Mouse (Mus musculus) forebrain, embryonic 16.5 days (tissue): Measurements from ENCODE around the gene Gli3. TPM values are rescaled to one million over a fixed set of nuclear protein-coding genes. Genes with fewer than 3 reads are reported as not detected.

ENCODE experiments used
- ATAC-seq: fragments of 200-750 bp; cut with Nextera tagmentation; 2 replicates; pipeline ENCODE4 v1.8.0; 2017; ENCODE audit warnings: mild to moderate bottlenecking, moderate library complexity
- H3K27ac ChIP-seq: fragments of 300-500 bp; sonication (generic); 2 replicates; pipeline ENCODE4 v1.5.1; 2014; ENCODE audit warnings: low read length, control low read depth
- H3K27me3 ChIP-seq: fragments of 300-500 bp; sonication (generic); replicated peaks from 2 replicates; pipeline ENCODE4 v1.6.1; 2014; ENCODE audit warnings: low read length; ENCODE audit not compliant: control insufficient read depth, insufficient read depth
- H3K36me3 ChIP-seq: fragments of 300-500 bp; sonication (generic); 2 replicates; pipeline ENCODE4 v1.6.1; 2014; ENCODE audit not compliant: control insufficient read depth, insufficient read depth
- H3K4me1 ChIP-seq: fragments of 300-500 bp; sonication (generic); replicated peaks from 2 replicates; pipeline ENCODE4 v1.6.1; 2014; ENCODE audit warnings: low read length; ENCODE audit not compliant: control insufficient read depth, insufficient read depth
- H3K4me2 ChIP-seq: fragments of 300-500 bp; sonication (generic); 2 replicates; pipeline ENCODE4 v1.6.1; 2014; ENCODE audit warnings: mild to moderate bottlenecking, low read length, control low read depth
- H3K4me3 ChIP-seq: fragments of 300-500 bp; sonication (generic); replicated peaks from 2 replicates; pipeline ENCODE4 v1.5.1; 2014; ENCODE audit warnings: mild to moderate bottlenecking, low read length, control low read depth
- H3K9ac ChIP-seq: fragments of 300-500 bp; sonication (generic); replicated peaks from 2 replicates; pipeline ENCODE4 v1.6.1; 2014; ENCODE audit warnings: low read depth, low read length, control low read depth
- H3K9me3 ChIP-seq: fragments of 300-500 bp; sonication (generic); 2 replicates; pipeline ENCODE4 v1.6.1; 2016; ENCODE audit warnings: low read length; ENCODE audit not compliant: control insufficient read depth
- WGBS: fragments of 180-500 bp; shearing (Covaris S2); extraction: QIAGEN DNeasy Blood & Tissue Kit; methylation state at CpG from one replicate; pipeline ENCODE4 v1.1.7; 2014; 5-methylcytosine and 5-hydroxymethylcytosine counted together
- polyA plus RNA-seq: library from polyadenylated mRNA; unstranded; fragments of >200 nt; fragmentation: Nextera tagmentation; extraction: Ambion mirVana; gene quantifications from 2 replicates; pipeline ENCODE4 v1.2.1, GENCODE M21; 2015

Gene Gli3
- polyA plus RNA-seq, 1 experiment from 2014 or later = 10.8 TPM

DNA sequence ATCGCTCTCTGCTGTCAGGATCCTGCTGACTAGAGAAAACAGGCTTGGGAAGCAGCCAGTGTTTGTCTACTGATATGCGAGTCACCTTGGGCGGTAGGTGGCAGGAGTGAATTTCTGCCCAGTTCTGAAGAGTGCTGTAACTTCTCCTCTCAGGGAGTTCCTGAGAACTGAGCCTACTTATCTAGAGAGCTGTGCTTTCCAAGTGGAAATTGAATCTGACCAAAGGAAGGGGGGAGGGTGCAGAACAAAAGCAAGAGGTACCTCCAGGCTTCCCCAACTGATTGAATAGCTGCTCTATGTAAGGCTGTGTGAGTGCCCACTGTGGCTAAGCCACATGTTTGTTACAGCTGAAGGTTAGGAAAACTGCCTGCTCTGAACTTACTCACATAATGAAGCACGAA is 244.4 kb downstream of the Gli3 start:
- Histone ChIP-seq H3K27ac (peak overlapping the region; percentile 1; the same call in 1 of the 2 replicates), H3K4me1 (peaks cover 22% of the 10 kb centered on the region), H3K9ac (no peak overlapping the region), H3K9me3 (no peaks in the 10 kb centered on the region), H3K4me3 (no peak overlapping the region), H3K27me3 (no peaks in the 10 kb centered on the region), H3K36me3 (no peaks in the 10 kb centered on the region), H3K4me2 (no peak overlapping the region)
- WGBS = 4% methylated on average over 4 of the region's 4 CpGs
- peak; percentile 85 for ATAC-seq

- Histone ChIP-seq H3K4me2 (no peak overlapping the region), H3K27me3 (no peaks in the 10 kb centered on the region), H3K9me3 (no peaks in the 10 kb centered on the region), H3K4me3 (no peak overlapping the region), H3K36me3 (no peaks in the 10 kb centered on the region), H3K27ac (no peak overlapping the region), H3K4me1 (peaks cover 7% of the 10 kb centered on the region; the same call in 1 of the 2 replicates), H3K9ac (no peak overlapping the region)
- ATAC-seq = no peak
- 65% methylated on average over 7 of the region's 7 CpGs for WGBS
Observed at GRCm38 (mm10) chr13:15713486-15713885, 250.5 kb downstream of the Gli3 start.

DNA sequence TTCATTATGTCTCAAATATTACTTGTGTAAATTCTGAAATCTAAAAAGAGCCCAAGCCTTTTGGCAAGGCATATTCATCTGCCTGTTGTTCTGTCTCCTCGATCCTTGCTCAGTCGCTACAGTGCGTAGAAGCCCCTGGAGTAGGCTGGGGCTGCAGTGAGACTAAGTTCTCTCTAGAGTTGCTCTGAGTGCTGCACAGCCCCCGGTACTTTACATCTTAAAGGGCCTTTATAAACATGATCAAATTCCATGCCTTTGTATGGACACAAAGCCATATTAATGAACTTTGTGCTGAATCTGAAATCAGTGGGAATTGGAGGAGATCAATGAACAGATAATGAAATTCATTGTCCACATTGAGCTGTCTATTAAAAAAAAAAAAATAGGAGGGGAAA is 251.3 kb downstream of the Gli3 start:
- Histone ChIP-seq H3K27me3 (no peaks in the 10 kb centered on the region), H3K4me1 (peaks cover 7% of the 10 kb centered on the region; the same call in 1 of the 2 replicates), H3K4me2 (no peak overlapping the region), H3K36me3 (no peaks in the 10 kb centered on the region), H3K4me3 (no peak overlapping the region), H3K9me3 (no peaks in the 10 kb centered on the region), H3K9ac (no peak overlapping the region), H3K27ac (no peak overlapping the region; the same call in 1 of the 2 replicates)
- 14% methylated on average over 4 of the region's 4 CpGs for WGBS
- ATAC-seq = peak; percentile 59; the same call in 1 of the 2 replicates

GRCm38 (mm10) chr13:15714726-15715437 is 251.8 kb downstream of the Gli3 start:
- WGBS = 9% methylated on average over 8 of the region's 8 CpGs
- ATAC-seq = peak; percentile 86
- Histone ChIP-seq H3K9ac (no peak overlapping the region), H3K27ac (peak overlapping the region; percentile 24; the same call in 1 of the 2 replicates), H3K4me3 (no peak overlapping the region), H3K4me2 (no peak overlapping the region), H3K9me3 (no peaks in the 10 kb centered on the region), H3K4me1 (peaks cover 6% of the 10 kb centered on the region; the same call in 1 of the 2 replicates), H3K27me3 (no peaks in the 10 kb centered on the region), H3K36me3 (no peaks in the 10 kb centered on the region)

- H3K4me3 ChIP-seq = no peak overlapping the region
- 86% methylated on average over 1 of the region's 1 CpGs for WGBS
- no peak overlapping the region for H3K9ac ChIP-seq
- H3K4me2 ChIP-seq = no peak overlapping the region
- H3K4me1 ChIP-seq = no peaks in the 10 kb centered on the region
- no peaks in the 10 kb centered on the region for H3K27me3 ChIP-seq
- H3K9me3 ChIP-seq = no peaks in the 10 kb centered on the region
- no peak overlapping the region for H3K27ac ChIP-seq
- H3K36me3 ChIP-seq = no peaks in the 10 kb centered on the region
- no peak for ATAC-seq
Observed at GRCm38 (mm10) chr13:15721446-15721845, 258.4 kb downstream of the Gli3 start.

DNA sequence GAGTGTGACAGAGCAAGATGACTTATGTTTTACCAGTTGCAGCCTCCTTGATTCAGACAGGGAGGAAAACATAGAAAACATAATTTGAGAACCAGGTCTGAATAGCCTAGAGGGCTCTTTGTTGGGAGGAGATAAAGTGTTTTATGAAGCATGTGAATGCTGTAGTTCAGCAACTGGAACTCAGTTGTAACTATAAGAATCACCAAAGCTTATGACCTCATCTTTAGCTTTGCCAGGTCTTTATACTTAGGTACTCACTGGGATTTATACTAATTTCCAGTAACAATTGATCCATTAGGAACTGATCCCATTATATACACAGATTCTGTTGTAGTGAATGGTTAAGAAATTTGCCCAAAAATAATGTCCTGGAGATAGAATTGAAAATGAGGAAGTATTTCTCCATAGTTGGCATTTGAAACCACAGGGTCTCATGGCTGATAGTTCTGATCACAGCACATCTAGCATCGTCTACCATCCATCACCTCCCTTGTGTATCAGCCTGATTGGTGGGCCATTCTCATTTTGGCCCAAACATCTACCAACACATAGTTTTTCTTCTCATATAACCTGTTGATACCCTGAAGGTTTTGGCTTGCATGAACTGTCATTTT is 259.8 kb downstream of the Gli3 start:
- no peak overlapping the region for H3K4me2 ChIP-seq
- H3K9me3 ChIP-seq = no peaks in the 10 kb centered on the region
- no peak overlapping the region for H3K9ac ChIP-seq
- no peaks in the 10 kb centered on the region for H3K27me3 ChIP-seq
- 55% methylated on average over 1 of the region's 1 CpGs for WGBS
- H3K27ac ChIP-seq = no peak overlapping the region
- H3K4me3 ChIP-seq = no peak overlapping the region
- ATAC-seq = peak; percentile 55
- H3K36me3 ChIP-seq = no peaks in the 10 kb centered on the region
- H3K4me1 ChIP-seq = no peaks in the 10 kb centered on the region

DNA sequence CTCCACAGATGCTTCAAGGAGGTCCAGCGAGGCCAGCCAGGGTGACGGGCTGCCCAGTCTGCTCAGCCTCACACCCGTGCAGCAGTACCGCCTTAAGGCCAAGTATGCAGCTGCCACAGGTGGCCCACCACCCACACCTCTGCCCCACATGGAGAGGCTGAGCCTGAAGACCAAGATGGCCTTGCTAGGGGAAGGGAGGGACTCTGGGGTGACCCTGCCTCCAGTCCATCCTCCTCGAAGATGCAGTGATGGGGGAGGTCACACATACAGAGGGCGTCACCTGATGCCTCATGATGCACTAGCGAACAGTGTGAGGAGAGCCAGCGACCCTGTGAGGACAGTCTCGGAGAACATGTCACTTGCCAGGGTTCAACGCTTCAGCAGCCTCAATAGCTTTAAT is 261.7 kb downstream of the Gli3 start:
- Histone ChIP-seq H3K4me2 (no peak overlapping the region), H3K4me1 (no peaks in the 10 kb centered on the region), H3K9me3 (no peaks in the 10 kb centered on the region), H3K27ac (no peak overlapping the region), H3K4me3 (no peak overlapping the region), H3K27me3 (no peaks in the 10 kb centered on the region), H3K36me3 (no peaks in the 10 kb centered on the region), H3K9ac (no peak overlapping the region)
- WGBS = 93% methylated on average over 10 of the region's 10 CpGs
- no peak for ATAC-seq

- Histone ChIP-seq H3K9ac (no peak overlapping the region), H3K27me3 (no peaks in the 10 kb centered on the region), H3K36me3 (no peaks in the 10 kb centered on the region), H3K4me3 (no peak overlapping the region), H3K4me1 (peaks cover 16% of the 10 kb centered on the region), H3K9me3 (no peaks in the 10 kb centered on the region), H3K4me2 (no peak overlapping the region), H3K27ac (no peak overlapping the region)
- WGBS = 21% methylated on average over 1 of the region's 1 CpGs
- peak; percentile 98 for ATAC-seq
Observed at GRCm38 (mm10) chr13:15741771-15742170, 278.7 kb downstream of the Gli3 start.

DNA sequence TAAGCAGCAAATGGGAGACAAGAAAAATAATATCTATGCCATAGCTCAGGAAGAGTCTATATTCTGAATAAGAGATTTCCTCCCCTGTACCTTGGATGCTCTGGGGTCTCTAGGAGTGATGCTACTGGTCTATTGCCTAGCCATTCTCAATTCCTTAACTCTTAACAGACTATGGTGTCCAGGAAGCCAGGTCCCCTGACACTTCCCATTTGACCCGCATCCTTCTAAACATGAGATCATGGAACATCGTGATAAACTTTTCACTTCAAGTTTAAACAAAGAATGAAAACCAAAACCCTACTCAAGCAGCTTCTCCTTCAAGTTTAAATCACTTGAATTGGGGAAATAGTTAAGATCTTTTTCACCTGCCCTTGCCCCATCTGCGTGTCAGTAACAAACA is 279.3 kb downstream of the Gli3 start:
- WGBS = 86% methylated on average over 3 of the region's 3 CpGs
- peak; percentile 26 for ATAC-seq

More for the DNA sequence above, 279.3 kb downstream of the Gli3 start:
- H3K27ac ChIP-seq = no peak overlapping the region
- no peak overlapping the region for H3K4me3 ChIP-seq
- peaks cover 16% of the 10 kb centered on the region for H3K4me1 ChIP-seq
- no peaks in the 10 kb centered on the region for H3K36me3 ChIP-seq
- H3K9ac ChIP-seq = no peak overlapping the region
- no peak overlapping the region for H3K4me2 ChIP-seq
- H3K9me3 ChIP-seq = no peaks in the 10 kb centered on the region
- no peaks in the 10 kb centered on the region for H3K27me3 ChIP-seq
